In the genomic region with DNA sequence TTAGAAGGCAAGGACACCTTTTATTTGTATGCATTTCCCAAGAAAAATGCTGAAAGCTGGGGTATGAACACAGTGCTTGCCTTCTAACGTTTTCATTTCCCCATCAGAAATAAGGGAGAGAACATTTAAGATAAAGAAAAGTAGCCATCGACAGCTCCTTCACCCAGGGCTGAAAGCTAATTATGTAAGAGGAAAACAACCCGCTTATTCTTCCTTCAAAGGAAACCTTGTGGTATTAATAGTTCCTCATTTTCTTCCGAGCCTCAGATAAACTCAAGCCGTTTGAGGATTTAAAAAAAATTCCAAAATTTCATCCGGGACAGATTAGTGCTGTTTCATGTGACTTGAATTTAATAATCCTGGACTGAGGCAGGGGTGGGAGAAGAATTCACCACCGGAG, we compare ENCODE assay signal across 14 mouse cellular contexts.
"Had no signal": no experiment of that assay in that cellular context is flagged by ENCODE, and none has a peak within 500 bp of the region (broad histone marks: within the 10 kb centered on the region; RNA-seq: fewer than 3 reads in every experiment).

No protein-coding gene starts in this region.

- ATAC-seq: intestine, embryonic 15.5 days; liver, postnatal 0 days had no signal

- H3K4me3 ChIP-seq: intestine, embryonic 15.5 days; left cerebral cortex, adult 2 months; limb, embryonic 12.5 days; liver, embryonic 13.5 days; lung, embryonic 15.5 days; midbrain, embryonic 12.5 days had no signal

- H3K27ac ChIP-seq: intestine, embryonic 15.5 days; left cerebral cortex, adult 2 months; limb, embryonic 12.5 days; liver, embryonic 13.5 days; lung, embryonic 15.5 days; midbrain, embryonic 12.5 days had no signal

- DNase-seq: kidney, adult 18-20 months; kidney, postnatal 10 days; kidney, postnatal 4 days; liver; liver, embryonic 13.5 days; liver, postnatal 0 days; lung, postnatal 14 days; thymus, adult 18-20 months; thymus, postnatal 4 days had no signal
